Mouse (Mus musculus) bone marrow, adult 2 months (tissue): ENCODE measurements around the gene Col23a1.

Source experiments
- CTCF ChIP-seq: fragments of 200-500 bp; IDR thresholded peaks from 2 replicates; pipeline ENCODE4 v1.5.1; 2011; ENCODE audit warnings: low read length, control low read depth; ENCODE audit not compliant: control insufficient read depth, insufficient read depth
- POLR2A ChIP-seq: fragments of 200-500 bp; IDR thresholded peaks from 2 replicates; pipeline ENCODE4 v1.6.1; 2011; ENCODE audit warnings: low read depth, mild to moderate bottlenecking, control low read depth, low read length, borderline replicate concordance; ENCODE audit not compliant: control insufficient read depth

- no peak for TF ChIP-seq CTCF
- no peak for TF ChIP-seq POLR2A
These were observed 275.3 kb downstream of the Col23a1 start for GRCm38 (mm10) chr11:51565062-51565461.
